Mouse (Mus musculus) midbrain, embryonic 13.5 days (tissue): ENCODE measurements around the gene Gm12216. TPM values are rescaled to one million over a fixed set of nuclear protein-coding genes. Genes with fewer than 3 reads are reported as not detected.
"Not testable (repeated sequence)": the region's sequence is repeated elsewhere in the genome, so short reads cannot be mapped to it uniquely, and the experiment has no call there.

Source experiments
- ATAC-seq: fragments of 200-750 bp; cut with Nextera tagmentation; 2 replicates; pipeline ENCODE4 v1.8.0; 2017; ENCODE audit warnings: mild to moderate bottlenecking, moderate TSS enrichment, moderate library complexity
- H3K27ac ChIP-seq: fragments of 300-500 bp; sonication (generic); 2 replicates; pipeline ENCODE4 v1.5.1; 2015; ENCODE audit warnings: inconsistent platforms, mild to moderate bottlenecking, moderate library complexity
- H3K27me3 ChIP-seq: fragments of 300-500 bp; sonication (generic); 2 replicates; pipeline ENCODE4 v1.6.1; 2015; ENCODE audit warnings: mild to moderate bottlenecking, inconsistent platforms
- H3K36me3 ChIP-seq: fragments of 300-500 bp; sonication (generic); 2 replicates; pipeline ENCODE4 v1.6.1; 2015; ENCODE audit warnings: mild to moderate bottlenecking, inconsistent platforms
- H3K4me1 ChIP-seq: fragments of 300-500 bp; sonication (generic); replicated peaks from 2 replicates; pipeline ENCODE4 v1.6.1; 2015; ENCODE audit warnings: inconsistent platforms
- H3K4me2 ChIP-seq: fragments of 300-500 bp; sonication (generic); replicated peaks from 2 replicates; pipeline ENCODE4 v1.6.1; 2015; ENCODE audit warnings: moderate library complexity, mild to moderate bottlenecking, inconsistent platforms
- H3K4me3 ChIP-seq: fragments of 300-500 bp; sonication (generic); replicated peaks from 2 replicates; pipeline ENCODE4 v1.5.1; 2015; ENCODE audit warnings: mild to moderate bottlenecking, inconsistent platforms
- H3K9ac ChIP-seq: fragments of 300-500 bp; sonication (generic); replicated peaks from 2 replicates; pipeline ENCODE4 v1.6.1; 2015; ENCODE audit warnings: mild to moderate bottlenecking, inconsistent platforms
- H3K9me3 ChIP-seq: fragments of 300-500 bp; sonication (generic); 2 replicates; pipeline ENCODE4 v1.6.1; 2016; ENCODE audit warnings: mild to moderate bottlenecking, inconsistent platforms
- WGBS: fragments of 180-500 bp; shearing (Covaris S2); methylation state at CpG from one replicate; pipeline ENCODE4 v1.1.7; 2015; 5-methylcytosine and 5-hydroxymethylcytosine counted together
- polyA plus RNA-seq: library from polyadenylated mRNA; unstranded; fragments of >200 nt; fragmentation: Nextera tagmentation; extraction: Ambion mirVana; gene quantifications from 2 replicates; pipeline ENCODE4 v1.2.1, GENCODE M21; 2015

Gene Gm12216
- polyA plus RNA-seq, 1 experiment from 2014 or later = 0.40 TPM

DNA sequence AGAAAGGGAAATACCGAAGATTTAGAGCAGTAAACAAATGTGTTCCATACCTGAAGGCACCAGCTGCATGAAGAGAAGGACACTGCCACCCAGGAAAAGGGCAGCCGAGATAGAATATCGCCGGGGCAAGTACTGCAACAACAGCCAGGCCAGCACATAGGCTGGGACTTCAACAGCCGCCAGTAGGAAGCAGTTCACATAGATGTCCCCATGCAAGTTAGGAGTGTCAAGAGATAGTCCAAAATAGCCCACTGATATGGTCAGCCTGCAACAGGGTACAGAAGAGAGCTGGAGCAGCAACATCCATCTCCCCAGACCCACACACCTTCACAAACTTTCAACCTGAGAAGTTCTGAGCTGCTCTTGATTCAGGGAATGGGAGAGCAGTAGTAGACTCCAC, 10.1 kb upstream of the Gm12216 start:
- no peak overlapping the region for H3K27ac ChIP-seq
- no peaks in the 10 kb centered on the region for H3K9me3 ChIP-seq
- no peak overlapping the region for H3K4me2 ChIP-seq
- no peaks in the 10 kb centered on the region for H3K4me1 ChIP-seq
- WGBS = 91% methylated on average over 5 of the region's 5 CpGs
- H3K27me3 ChIP-seq = no peaks in the 10 kb centered on the region
- H3K9ac ChIP-seq = no peak overlapping the region
- H3K4me3 ChIP-seq = no peak overlapping the region
- H3K36me3 ChIP-seq = peaks cover 24% of the 10 kb centered on the region
- no peak for ATAC-seq

DNA sequence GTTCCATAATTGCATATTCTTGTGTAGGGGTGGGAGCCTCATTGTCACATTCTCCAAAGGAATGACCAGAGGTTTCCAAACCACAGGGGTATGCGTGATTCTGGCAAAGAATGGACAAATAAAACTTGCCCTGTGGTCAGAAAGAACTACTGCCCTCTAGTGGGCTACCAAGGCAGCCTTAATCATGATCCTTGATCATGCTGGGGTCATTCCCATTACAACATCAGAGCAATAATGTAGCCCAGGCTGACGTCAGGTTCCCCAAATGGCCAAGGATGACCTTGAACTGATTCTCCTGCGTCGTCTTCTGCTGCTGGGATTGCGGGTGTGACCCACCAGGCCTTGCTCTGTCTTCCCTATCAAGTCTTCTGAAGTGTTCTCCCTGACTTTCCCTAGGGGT, 9.3 kb upstream of the Gm12216 start:
- not testable (repeated sequence) for H3K4me2 ChIP-seq, H3K27ac ChIP-seq, H3K4me3 ChIP-seq, H3K9ac ChIP-seq, H3K4me1 ChIP-seq, H3K9me3 ChIP-seq, H3K27me3 ChIP-seq, ATAC-seq
- 45% methylated on average over 5 of the region's 5 CpGs for WGBS
- peaks cover 24% of the 10 kb centered on the region for H3K36me3 ChIP-seq

DNA sequence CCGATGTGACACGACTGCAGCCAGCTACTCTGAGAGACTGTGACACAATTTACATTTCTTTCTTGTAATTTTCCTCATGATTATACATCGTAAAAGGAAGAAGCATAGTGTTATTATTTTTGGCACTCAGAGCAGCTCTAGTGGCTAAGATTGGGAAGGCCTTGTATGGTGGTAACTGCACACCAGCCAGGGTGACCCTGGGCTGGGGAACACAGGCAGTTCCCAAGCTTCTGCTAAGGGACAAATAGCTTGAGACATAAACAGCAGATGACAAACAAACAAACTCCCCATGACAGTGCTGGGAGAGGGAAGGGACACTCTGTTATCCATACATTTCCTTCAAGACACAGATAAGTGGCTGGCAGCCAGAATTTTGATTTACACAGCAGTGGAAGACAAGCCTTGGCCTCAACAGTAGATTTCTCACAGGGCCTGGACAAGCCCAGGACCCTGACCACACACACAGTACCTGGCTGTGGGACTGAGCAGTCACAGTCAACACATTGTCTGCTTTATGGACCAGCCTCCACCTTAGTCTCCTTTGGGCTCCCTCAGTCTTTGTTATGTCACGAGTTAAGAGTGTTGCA, 5.8 kb upstream of the Gm12216 start:
- H3K9ac ChIP-seq, H3K9me3 ChIP-seq, H3K36me3 ChIP-seq, H3K4me1 ChIP-seq, H3K27me3 ChIP-seq, H3K4me2 ChIP-seq, H3K4me3 ChIP-seq, ATAC-seq, H3K27ac ChIP-seq: not testable (repeated sequence)
- 64% methylated on average over 3 of the region's 4 CpGs for WGBS

DNA sequence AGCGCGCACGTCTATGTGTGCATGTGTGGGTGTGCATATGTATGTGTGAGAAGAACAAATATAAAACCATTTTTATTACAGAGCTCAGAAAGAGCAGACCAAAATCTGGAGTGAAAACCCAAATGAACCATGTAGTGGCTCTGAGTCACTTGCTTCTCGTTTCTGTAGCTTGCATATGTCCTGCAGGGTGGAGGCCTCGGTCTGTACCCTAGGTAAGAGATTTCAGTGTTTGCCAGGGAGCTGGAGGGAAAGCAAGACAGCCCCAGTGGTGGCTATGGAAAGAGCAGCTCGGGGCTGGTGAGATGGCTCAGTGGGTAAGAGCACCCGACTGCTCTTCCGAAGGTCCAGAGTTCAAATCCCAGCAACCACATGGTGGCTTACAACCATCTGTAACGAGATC, 1.9 kb upstream of the Gm12216 start:
- not testable (repeated sequence) for H3K9me3 ChIP-seq, H3K36me3 ChIP-seq, H3K4me3 ChIP-seq, H3K9ac ChIP-seq, H3K27me3 ChIP-seq, ATAC-seq, H3K4me1 ChIP-seq, H3K27ac ChIP-seq, H3K4me2 ChIP-seq
- 86% methylated on average over 8 of the region's 9 CpGs for WGBS

DNA sequence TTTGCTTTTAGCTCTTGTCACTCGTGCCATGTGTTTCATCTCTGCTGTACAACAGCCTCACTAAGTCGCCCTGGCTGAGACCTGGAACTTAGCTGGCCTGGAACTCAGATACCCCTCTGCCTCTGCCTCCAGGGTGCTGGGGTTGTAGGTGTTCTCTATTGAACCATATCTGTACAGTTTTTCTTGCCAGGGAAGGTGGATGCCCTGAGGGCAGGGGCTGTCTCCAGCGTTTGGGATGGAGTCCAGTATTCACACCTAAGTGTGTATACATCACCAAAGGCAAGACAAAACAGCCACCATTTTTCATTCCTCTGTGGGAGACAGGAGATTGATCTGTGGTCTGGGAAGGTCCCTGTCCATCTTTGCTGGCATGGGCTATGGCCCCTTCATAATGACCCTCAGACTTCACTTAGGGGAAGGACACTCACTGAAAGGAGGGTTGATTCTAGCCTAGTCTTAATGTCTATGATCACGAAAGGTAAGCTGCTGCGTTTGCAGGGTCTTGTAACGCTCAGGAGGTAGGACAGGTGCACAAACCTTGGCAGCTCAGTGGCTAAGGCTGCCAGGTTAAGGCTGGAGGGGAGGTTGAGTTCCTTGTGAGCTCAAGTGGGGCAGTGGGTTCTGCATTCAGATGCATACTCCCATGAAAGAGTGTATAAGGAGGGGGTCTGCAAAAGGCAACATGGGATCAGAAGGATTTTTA, 847 bp downstream of the Gm12216 start:
- Histone ChIP-seq H3K9ac (no peak overlapping the region), H3K27ac (no peak overlapping the region), H3K4me1 (0 out of 2 replicates have a peak, but pooled peaks cover 2% of the 10 kb centered on the region), H3K4me3 (no peak overlapping the region), H3K27me3 (peaks cover 9% of the 10 kb centered on the region), H3K4me2 (no peak overlapping the region), H3K36me3 (no peaks in the 10 kb centered on the region), H3K9me3 (no peaks in the 10 kb centered on the region)
- ATAC-seq = no peak
- 83% methylated on average over 6 of the region's 6 CpGs for WGBS

DNA sequence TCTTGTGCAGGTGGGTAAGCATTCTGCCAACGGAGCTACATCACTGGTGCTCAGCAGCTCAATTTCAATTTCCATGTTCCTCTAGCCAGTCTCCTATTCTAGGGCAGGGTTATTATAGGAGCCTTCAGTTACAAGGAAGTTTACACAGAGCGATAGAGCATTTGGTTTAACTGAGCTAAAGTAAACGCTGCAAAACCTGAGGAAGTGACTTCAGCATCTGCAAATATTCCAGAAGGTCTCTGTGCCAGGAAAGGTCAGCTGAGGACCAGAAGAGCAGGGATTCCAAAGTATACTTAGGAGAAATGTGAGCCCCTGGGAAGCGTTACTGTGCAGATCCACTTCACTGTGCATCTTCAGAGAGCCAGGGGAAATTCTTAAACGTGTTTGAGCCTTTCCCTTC, 5.4 kb downstream of the Gm12216 start:
- H3K4me1 ChIP-seq = no peaks in the 10 kb centered on the region; the same call in 1 of the 2 replicates
- 71% methylated on average over 5 of the region's 5 CpGs for WGBS
- H3K9me3 ChIP-seq = no peaks in the 10 kb centered on the region
- H3K9ac ChIP-seq = no peak overlapping the region
- H3K4me3 ChIP-seq = no peak overlapping the region
- ATAC-seq = no peak
- H3K27ac ChIP-seq = no peak overlapping the region
- H3K27me3 ChIP-seq = peaks cover 9% of the 10 kb centered on the region
- no peaks in the 10 kb centered on the region for H3K36me3 ChIP-seq
- no peak overlapping the region for H3K4me2 ChIP-seq

DNA sequence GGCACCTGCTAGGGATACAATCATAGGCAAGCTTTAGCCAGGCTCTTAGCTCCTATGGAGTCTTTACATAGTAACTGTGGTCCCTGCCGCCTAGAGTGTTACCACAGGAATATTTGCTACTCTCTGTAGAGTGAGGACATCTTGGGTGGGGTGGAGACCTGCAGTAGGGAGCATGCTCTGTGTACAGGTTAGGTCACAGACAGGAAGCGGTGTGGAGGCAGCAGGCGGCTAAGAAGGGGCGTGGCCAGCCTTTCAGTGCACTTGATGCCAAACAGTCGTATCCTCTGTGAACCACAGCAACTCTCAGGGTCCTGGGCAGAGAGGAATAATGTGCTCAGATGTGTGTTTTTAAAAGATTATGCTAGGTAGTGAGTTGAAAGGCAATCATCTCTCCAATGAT, 7.3 kb downstream of the Gm12216 start:
- no peak for ATAC-seq
- Histone ChIP-seq H3K4me2 (no peak overlapping the region), H3K36me3 (no peaks in the 10 kb centered on the region), H3K9me3 (no peaks in the 10 kb centered on the region), H3K27ac (no peak overlapping the region), H3K4me1 (no peaks in the 10 kb centered on the region; the same call in 1 of the 2 replicates), H3K27me3 (no peaks in the 10 kb centered on the region), H3K9ac (0 out of 2 replicates have a peak overlapping the region, but pooled peaks have one; percentile 3), H3K4me3 (no peak overlapping the region)
- WGBS = 49% methylated on average over 5 of the region's 5 CpGs

DNA sequence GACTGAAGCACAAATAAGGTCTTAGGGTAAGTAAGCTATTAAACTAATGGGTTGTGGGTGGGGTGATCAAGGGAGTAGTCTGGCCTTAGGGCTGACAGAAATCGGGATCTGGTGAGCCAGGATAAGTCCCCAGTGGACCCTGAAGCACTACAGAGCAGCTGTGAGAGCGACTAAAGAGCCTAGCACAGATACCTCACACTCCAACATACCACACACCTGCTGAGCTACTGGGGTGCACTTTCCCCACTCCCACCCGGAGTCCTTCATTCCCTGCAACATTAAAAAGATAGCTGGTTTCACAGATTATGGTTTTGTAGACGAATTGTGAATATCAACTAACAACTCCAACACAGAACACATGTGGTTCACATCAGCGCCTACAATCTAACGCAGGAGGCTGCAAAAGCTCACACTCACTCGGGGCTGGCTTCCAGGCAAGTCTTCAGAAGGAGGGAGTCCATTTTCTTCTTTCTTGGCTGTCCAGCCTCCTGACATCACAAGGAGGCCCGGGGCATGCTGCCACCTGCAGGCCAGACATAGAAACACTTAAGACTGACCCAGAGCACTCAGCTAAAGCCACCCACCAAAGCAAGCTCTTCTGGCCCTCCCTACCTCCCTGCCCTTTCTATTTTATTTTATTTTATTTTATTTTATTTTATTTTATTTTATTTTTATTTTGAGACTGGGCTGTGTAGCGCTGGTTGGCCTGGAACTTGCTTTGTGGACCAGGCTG, 9.3 kb downstream of the Gm12216 start:
- ATAC-seq = peak; percentile 77
- no peaks in the 10 kb centered on the region for H3K9me3 ChIP-seq
- H3K9ac ChIP-seq = no peak overlapping the region
- H3K4me1 ChIP-seq = no peaks in the 10 kb centered on the region; the same call in 1 of the 2 replicates
- H3K36me3 ChIP-seq = no peaks in the 10 kb centered on the region
- H3K4me2 ChIP-seq = peak overlapping the region; percentile 23; the same call in 1 of the 2 replicates
- H3K27me3 ChIP-seq = no peaks in the 10 kb centered on the region
- no peak overlapping the region for H3K4me3 ChIP-seq
- H3K27ac ChIP-seq = no peak overlapping the region
- 33% methylated on average over 9 of the region's 9 CpGs for WGBS

DNA sequence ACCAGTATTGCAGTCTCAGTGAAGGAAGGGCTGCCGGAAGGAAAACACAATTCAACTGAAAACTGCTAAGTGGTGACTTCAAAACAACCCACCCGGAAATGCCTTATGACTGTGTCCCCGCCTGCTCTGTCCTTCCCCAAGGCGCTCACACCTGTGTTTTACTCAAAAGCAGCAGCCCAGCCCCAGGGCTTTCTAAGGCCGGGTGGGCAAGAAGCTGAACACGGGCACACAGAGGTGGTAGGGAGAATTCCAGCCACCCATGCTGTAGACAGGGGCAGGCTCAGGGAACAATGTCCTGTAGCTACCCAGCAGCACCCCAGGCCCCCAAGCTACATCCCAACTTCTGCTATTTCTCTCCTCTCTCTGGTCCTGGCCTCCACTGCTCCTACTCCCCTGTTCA, 13.4 kb downstream of the Gm12216 start:
- 90% methylated on average over 6 of the region's 6 CpGs for WGBS
- no peak for ATAC-seq
- H3K4me2 ChIP-seq = no peak overlapping the region
- H3K9ac ChIP-seq = no peak overlapping the region
- H3K27ac ChIP-seq = no peak overlapping the region
- no peaks in the 10 kb centered on the region for H3K9me3 ChIP-seq
- H3K36me3 ChIP-seq = no peaks in the 10 kb centered on the region
- no peaks in the 10 kb centered on the region for H3K27me3 ChIP-seq
- H3K4me3 ChIP-seq = no peak overlapping the region
- no peaks in the 10 kb centered on the region; the same call in 1 of the 2 replicates for H3K4me1 ChIP-seq

DNA sequence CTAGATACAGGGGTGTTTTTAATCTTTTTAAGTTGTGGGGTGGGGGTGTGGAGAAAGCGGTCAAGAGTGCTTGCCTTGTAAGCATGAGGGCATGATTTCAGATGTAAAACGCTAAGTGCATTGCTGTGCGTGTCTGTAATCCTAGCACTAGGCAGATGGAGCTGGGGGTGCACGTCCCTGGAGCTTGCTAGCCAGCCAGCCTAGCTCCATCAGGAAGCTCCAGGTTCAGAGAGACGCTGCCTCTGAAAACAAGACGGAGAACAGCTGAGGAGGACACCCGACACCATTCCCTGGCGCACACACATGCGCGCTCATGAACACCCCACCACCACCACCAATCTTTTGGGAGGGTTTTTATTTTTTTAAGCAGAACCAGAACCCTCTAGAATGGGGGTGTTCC, 15.9 kb downstream of the Gm12216 start:
- Histone ChIP-seq H3K27me3 (no peaks in the 10 kb centered on the region), H3K36me3 (no peaks in the 10 kb centered on the region), H3K4me1 (no peaks in the 10 kb centered on the region), H3K4me2 (no peak overlapping the region), H3K9ac (no peak overlapping the region), H3K27ac (no peak overlapping the region), H3K4me3 (no peak overlapping the region), H3K9me3 (no peaks in the 10 kb centered on the region)
- no peak for ATAC-seq
- 72% methylated on average over 10 of the region's 10 CpGs for WGBS

DNA sequence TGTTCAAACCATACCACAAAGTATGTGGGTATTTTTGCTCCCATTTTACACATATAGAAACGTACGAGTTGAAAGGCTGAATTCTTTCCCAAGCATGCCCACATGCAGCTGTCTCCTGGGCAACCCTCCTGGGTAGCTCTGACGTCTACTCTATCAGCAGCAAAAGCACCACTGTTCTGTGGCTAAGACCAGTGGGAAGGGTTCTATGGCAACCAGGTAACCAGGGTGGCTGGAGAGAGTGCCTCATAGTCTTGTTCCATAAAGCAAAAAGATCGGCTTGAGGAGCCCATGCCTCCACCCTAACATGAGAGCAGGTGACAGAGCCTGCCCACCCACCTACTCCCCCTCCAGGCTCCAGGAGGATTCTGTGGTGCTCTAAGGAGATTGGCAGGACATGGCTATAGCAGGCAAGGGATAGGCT, 16.9 kb downstream of the Gm12216 start:
- 44% methylated on average over 4 of the region's 4 CpGs for WGBS
- H3K36me3 ChIP-seq = no peaks in the 10 kb centered on the region
- no peak for ATAC-seq

DNA sequence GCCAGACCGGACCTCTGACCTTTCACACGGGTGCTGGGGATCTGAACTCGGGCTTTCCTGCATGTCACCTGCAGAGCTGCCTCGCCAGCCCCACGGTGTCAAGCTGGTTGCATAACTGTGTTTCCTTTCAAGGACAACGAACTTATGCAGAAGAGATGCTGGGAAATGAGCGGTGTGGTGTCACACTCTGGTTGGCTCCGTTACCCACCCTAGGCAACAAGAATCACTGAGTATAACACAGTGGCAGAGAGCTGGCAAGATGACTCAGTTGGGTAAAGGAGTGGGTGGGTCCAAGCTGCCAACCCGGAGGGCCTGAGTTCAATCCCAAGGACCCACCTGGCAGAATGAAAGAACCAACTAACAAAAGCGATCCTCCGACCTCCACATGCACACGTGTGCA, 17.5 kb downstream of the Gm12216 start:
- Histone ChIP-seq H3K27ac (no peak overlapping the region), H3K4me3 (no peak overlapping the region), H3K4me1 (no peaks in the 10 kb centered on the region), H3K27me3 (no peaks in the 10 kb centered on the region), H3K36me3 (no peaks in the 10 kb centered on the region), H3K4me2 (no peak overlapping the region), H3K9ac (no peak overlapping the region), H3K9me3 (no peaks in the 10 kb centered on the region)
- ATAC-seq = no peak
- 83% methylated on average over 12 of the region's 12 CpGs for WGBS

More for the DNA sequence above, 16.9 kb downstream of the Gm12216 start:
- Histone ChIP-seq H3K4me3 (no peak overlapping the region), H3K4me1 (no peaks in the 10 kb centered on the region), H3K27me3 (no peaks in the 10 kb centered on the region), H3K4me2 (no peak overlapping the region), H3K27ac (no peak overlapping the region), H3K9me3 (no peaks in the 10 kb centered on the region), H3K9ac (no peak overlapping the region)
